Comparison of ENCODE assay signal across 26 mouse cellular contexts in the genomic region with DNA sequence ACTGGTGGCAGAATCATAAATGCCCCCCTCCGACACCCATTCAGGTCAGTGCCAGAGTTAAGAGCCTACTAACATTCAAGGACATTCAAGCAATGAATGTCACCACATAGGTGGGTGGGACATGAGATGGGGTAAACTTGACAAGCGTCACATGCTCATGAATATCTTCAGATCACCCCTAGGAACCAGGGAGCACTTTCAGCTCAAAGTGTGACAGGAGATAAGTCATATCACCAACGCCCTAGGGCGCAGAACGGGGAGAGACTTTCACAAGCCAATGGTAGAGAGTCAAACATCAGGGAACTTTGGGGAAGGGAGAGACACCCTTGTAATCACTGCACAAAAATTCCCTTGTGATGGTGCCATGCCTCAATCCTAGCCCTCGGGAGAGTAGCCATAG. TPM values are rescaled to one million over a fixed set of nuclear protein-coding genes. Genes with fewer than 3 reads are reported as not detected.
DNase-seq lines count a peak whose midpoint lies in the region; ATAC-seq and TF ChIP-seq lines count a peak whose summit lies in the region.
"Had no signal": no experiment of that assay in that cellular context is flagged by ENCODE, and none has a peak within 500 bp of the region (broad histone marks: within the 10 kb centered on the region; RNA-seq: fewer than 3 reads in every experiment).

No protein-coding gene starts in this region.

- peak overlapping the region; percentile 23; the same call in 1 of the 2 replicates for H3K9ac ChIP-seq in liver, embryonic 12.5 days
- H3K9ac ChIP-seq in liver, postnatal 0 days (replicated peaks), result no peak overlapping the region
- H3K9ac ChIP-seq: embryonic facial prominence, embryonic 13.5 days; forebrain, embryonic 13.5 days; intestine, embryonic 15.5 days; limb, embryonic 15.5 days; lung, embryonic 15.5 days; midbrain, embryonic 13.5 days; neural tube, embryonic 13.5 days had no signal

- peaks cover 44% of the 10 kb centered on the region for H3K36me3 ChIP-seq in erythroblast, embryonic 14.5 days (ENCODE audit: control insufficient read depth)
- H3K36me3 ChIP-seq in liver, embryonic 12.5 days, result peaks cover 35% of the 10 kb centered on the region
- peaks cover 19% of the 10 kb centered on the region for H3K36me3 ChIP-seq in liver, postnatal 0 days (replicated peaks; ENCODE audit: insufficient read depth, low read length)
- H3K36me3 ChIP-seq: midbrain, embryonic 13.5 days had no signal

- H3K4me2 ChIP-seq in liver, embryonic 12.5 days, result peak overlapping the region; percentile 50
- H3K4me2 ChIP-seq in liver, postnatal 0 days (ENCODE audit: low read depth, low read length), result peak overlapping the region; percentile 23; the same call in 1 of the 2 replicates
- H3K4me2 ChIP-seq: embryonic facial prominence, embryonic 13.5 days; forebrain, embryonic 13.5 days; heart, embryonic 11.5 days; intestine, embryonic 15.5 days; limb, embryonic 15.5 days; lung, embryonic 15.5 days; midbrain, embryonic 13.5 days; neural tube, embryonic 13.5 days had no signal

- TF ChIP-seq EP300 in liver, postnatal 0 days (IDR thresholded peaks at IDR 0.05; ENCODE audit: low read depth), result peak; percentile 51; the same call in 1 of the 2 replicates

- peak; percentile 77 for ATAC-seq in liver, embryonic 12.5 days
- ATAC-seq in liver, postnatal 0 days, result no peak
- ATAC-seq: hindbrain, embryonic 16.5 days; midbrain, embryonic 13.5 days had no signal

- peak overlapping the region; percentile 42 for H3K27ac ChIP-seq in bone marrow, adult 2 months (ENCODE audit: control insufficient read depth, insufficient read depth, low read depth, low read length, poor library complexity)
- H3K27ac ChIP-seq in liver, embryonic 12.5 days, result peak overlapping the region; percentile 92
- H3K27ac ChIP-seq in liver, postnatal 0 days (ENCODE audit: low read depth), result peak overlapping the region; percentile 66
- H3K27ac ChIP-seq: embryonic facial prominence, embryonic 13.5 days; forebrain, embryonic 13.5 days; intestine, embryonic 15.5 days; layer of hippocampus, adult 2 months; limb, embryonic 10.5 days; midbrain, embryonic 13.5 days; neural tube, embryonic 13.5 days had no signal

- WGBS in bone marrow, adult 2 months, result 56% methylated on average over 6 of the region's 6 CpGs
- 37% methylated on average over 6 of the region's 6 CpGs for WGBS in liver, embryonic 12.5 days (ENCODE audit: insufficient replicate concordance)
- WGBS in liver, postnatal 0 days (ENCODE audit: insufficient replicate concordance), result 55% methylated on average over 6 of the region's 6 CpGs

- H3K9me3 ChIP-seq in erythroblast, embryonic 14.5 days (ENCODE audit: control insufficient read depth, low read length), result peaks cover 9% of the 10 kb centered on the region
- no peaks in the 10 kb centered on the region for H3K9me3 ChIP-seq in liver, embryonic 12.5 days (replicated peaks)
- no peaks in the 10 kb centered on the region for H3K9me3 ChIP-seq in liver, postnatal 0 days (ENCODE audit: low read length)
- H3K9me3 ChIP-seq: forebrain, embryonic 13.5 days; intestine, embryonic 15.5 days; limb, embryonic 10.5 days; limb, embryonic 15.5 days; lung, embryonic 15.5 days; midbrain, embryonic 13.5 days; neural tube, embryonic 13.5 days had no signal

- H3K4me1 ChIP-seq in bone marrow, adult 2 months (ENCODE audit: control insufficient read depth, insufficient read depth, low read length), result peaks cover 18% of the 10 kb centered on the region
- peaks cover 79% of the 10 kb centered on the region for H3K4me1 ChIP-seq in erythroblast, embryonic 14.5 days (ENCODE audit: control insufficient read depth)
- H3K4me1 ChIP-seq in liver, embryonic 12.5 days, result peaks cover 77% of the 10 kb centered on the region
- H3K4me1 ChIP-seq in liver, postnatal 0 days (ENCODE audit: insufficient read depth), result peaks cover 45% of the 10 kb centered on the region

- no peak for TF ChIP-seq POLR2A in bone marrow, adult 2 months (IDR thresholded peaks at IDR 0.05; ENCODE audit: borderline replicate concordance, control insufficient read depth, low read depth, low read length)

- DNase-seq in liver, postnatal 0 days, result no peak
- DNase-seq in adrenal gland, adult 2 months, result no peak
- no peak for DNase-seq in cerebellum, adult 9-10 months
- DNase-seq in urinary bladder, postnatal 25 days (ENCODE audit: low spot score), result no peak
- no peak for DNase-seq in layer of hippocampus, adult 9-10 months (ENCODE audit: low spot score)

- no peak overlapping the region for H3K4me3 ChIP-seq in bone marrow, adult 2 months (replicated peaks; ENCODE audit: control insufficient read depth, low read depth, low read length)
- H3K4me3 ChIP-seq in erythroblast, embryonic 14.5 days (replicated peaks), result peak overlapping the region; percentile 25
- H3K4me3 ChIP-seq in liver, embryonic 12.5 days, result no peak overlapping the region
- no peak overlapping the region for H3K4me3 ChIP-seq in liver, postnatal 0 days (ENCODE audit: low read depth, low read length)
- H3K4me3 ChIP-seq: embryonic facial prominence, embryonic 13.5 days; forebrain, embryonic 13.5 days; intestine, embryonic 15.5 days; layer of hippocampus, adult 2 months; limb, embryonic 10.5 days; limb, embryonic 15.5 days; lung, embryonic 15.5 days; megakaryocyte, embryonic 14.5 days; midbrain, embryonic 13.5 days; neural tube, embryonic 13.5 days had no signal

- no peaks in the 10 kb centered on the region; the same call in 1 of the 2 replicates for H3K27me3 ChIP-seq in erythroblast, embryonic 14.5 days (ENCODE audit: control insufficient read depth)
- no peaks in the 10 kb centered on the region for H3K27me3 ChIP-seq in liver, embryonic 12.5 days (replicated peaks)
- H3K27me3 ChIP-seq in liver, postnatal 0 days (ENCODE audit: insufficient read depth, low read length), result no peaks in the 10 kb centered on the region
- H3K27me3 ChIP-seq: embryonic facial prominence, embryonic 13.5 days; forebrain, embryonic 13.5 days; intestine, embryonic 15.5 days; limb, embryonic 15.5 days; lung, embryonic 15.5 days; midbrain, embryonic 13.5 days; neural tube, embryonic 13.5 days had no signal

- no peak for TF ChIP-seq CTCF in bone marrow, adult 2 months (IDR thresholded peaks at IDR 0.05; ENCODE audit: control insufficient read depth, insufficient read depth, low read length)
- no peak for TF ChIP-seq CTCF in liver, postnatal 0 days (IDR thresholded peaks at IDR 0.05; ENCODE audit: low read depth)

RNA-seq across cellular contexts. Expression of a gene that starts 9.1 kb away (rescaled TPM):
- 576 and 1,077 TPM in 2 replicates for polyA plus RNA-seq in bone marrow, adult 2 months (2011; ENCODE audit: insufficient read depth, insufficient read length, low replicate concordance, missing spikeins)
- polyA plus RNA-seq in erythroblast, embryonic 14.5 days (2012), result 36.9 and 62.9 TPM in 2 replicates
- polyA plus RNA-seq in liver, embryonic 12.5 days (2016; fragmentation: Nextera tagmentation; extraction: Ambion mirVana), result 1,007 and 1,098 TPM in 2 replicates
- polyA plus RNA-seq in liver, postnatal 0 days (2015; fragmentation: Nextera tagmentation; extraction: Ambion mirVana), result 419 and 445 TPM in 2 replicates
- total RNA-seq in adrenal gland, adult 2 months (2021), result 1,000 to 10,000 TPM; 1,973 to 2,851 TPM
- 197 and 291 TPM in 2 replicates for polyA plus RNA-seq in adrenal gland, adult 2 months (2012; rRNA removed)

RNA-seq across cellular contexts. Expression of a gene that starts 17.2 kb away (rescaled TPM):
- 73.1 and 109 TPM in 2 replicates for polyA plus RNA-seq in bone marrow, adult 2 months (2011; ENCODE audit: insufficient read depth, insufficient read length, low replicate concordance, missing spikeins)
- 77.5 and 78.0 TPM in 2 replicates for polyA plus RNA-seq in erythroblast, embryonic 14.5 days (2012)
- polyA plus RNA-seq in liver, embryonic 12.5 days (2016; fragmentation: Nextera tagmentation; extraction: Ambion mirVana), result 260 and 267 TPM in 2 replicates
- 83.0 and 91.6 TPM in 2 replicates for polyA plus RNA-seq in liver, postnatal 0 days (2015; fragmentation: Nextera tagmentation; extraction: Ambion mirVana)
- 100 to 1,000 TPM; 104 to 197 TPM for total RNA-seq in adrenal gland, adult 2 months (2021)
- polyA plus RNA-seq in adrenal gland, adult 2 months (2012; rRNA removed), result 288 and 410 TPM in 2 replicates

RNA-seq across cellular contexts. Expression of a gene that starts 18.5 kb away (rescaled TPM):
- 14.7 and 22.7 TPM in 2 replicates for polyA plus RNA-seq in bone marrow, adult 2 months (2011; ENCODE audit: insufficient read depth, insufficient read length, low replicate concordance, missing spikeins)
- polyA plus RNA-seq in erythroblast, embryonic 14.5 days (2012), result 1.7 TPM in 2 replicates
- polyA plus RNA-seq in liver, embryonic 12.5 days (2016; fragmentation: Nextera tagmentation; extraction: Ambion mirVana), result 69.1 and 72.5 TPM in 2 replicates
- polyA plus RNA-seq in liver, postnatal 0 days (2015; fragmentation: Nextera tagmentation; extraction: Ambion mirVana), result 47.7 and 47.9 TPM in 2 replicates
- 10 to 100 TPM; 43.6 to 59.7 TPM for total RNA-seq in adrenal gland, adult 2 months (2021)
- 167 and 198 TPM in 2 replicates for polyA plus RNA-seq in adrenal gland, adult 2 months (2012; rRNA removed)

RNA-seq across cellular contexts. Expression of a gene that starts 19.7 kb away (rescaled TPM):
- polyA plus RNA-seq in bone marrow, adult 2 months (2011; ENCODE audit: insufficient read depth, insufficient read length, low replicate concordance, missing spikeins), result 9.3 TPM in 1 of 2 replicates, not detected in the other
- polyA plus RNA-seq in erythroblast, embryonic 14.5 days (2012), result 0.44 TPM in 1 of 2 replicates, not detected in the other
- polyA plus RNA-seq in liver, embryonic 12.5 days (2016; fragmentation: Nextera tagmentation; extraction: Ambion mirVana), result 0.33 TPM in 1 of 2 replicates, not detected in the other
- 0.19 TPM in 1 of 2 replicates, not detected in the other for polyA plus RNA-seq in liver, postnatal 0 days (2015; fragmentation: Nextera tagmentation; extraction: Ambion mirVana)
- not detected for total RNA-seq in adrenal gland, adult 2 months (2021)
- 0.18 and 0.55 TPM in 2 replicates for polyA plus RNA-seq in adrenal gland, adult 2 months (2012; rRNA removed)
- total RNA-seq: adrenal gland, postnatal 25 days; common myeloid progenitor, adult 5-6 weeks; layer of hippocampus, adult 2 months; layer of hippocampus, postnatal 25 days; left cerebral cortex, postnatal 10 days had no signal
- polyA plus RNA-seq: cerebellum, adult 2 months; forebrain, embryonic 13.5 days; heart, embryonic 11.5 days; heart, postnatal 0 days; hindbrain, embryonic 16.5 days; midbrain, embryonic 13.5 days had no signal

RNA-seq across cellular contexts. Expression of a gene that starts 26.7 kb away (rescaled TPM):
- 6.9 and 14.8 TPM in 2 replicates for polyA plus RNA-seq in bone marrow, adult 2 months (2011; ENCODE audit: insufficient read depth, insufficient read length, low replicate concordance, missing spikeins)
- polyA plus RNA-seq in erythroblast, embryonic 14.5 days (2012), result 0.02 and 0.06 TPM in 2 replicates
- 2.0 TPM in 2 replicates for polyA plus RNA-seq in liver, embryonic 12.5 days (2016; fragmentation: Nextera tagmentation; extraction: Ambion mirVana)
- polyA plus RNA-seq in liver, postnatal 0 days (2015; fragmentation: Nextera tagmentation; extraction: Ambion mirVana), result 2.8 and 3.0 TPM in 2 replicates
- total RNA-seq in adrenal gland, adult 2 months (2021), result 1 to 10 TPM; 3.0 to 5.6 TPM
- polyA plus RNA-seq in adrenal gland, adult 2 months (2012; rRNA removed), result 5.2 and 6.4 TPM in 2 replicates

Comparison
In these comparisons a context has a peak if more than half of its experiments do, and no peak if none do; other contexts are left out.
1. H3K27ac ChIP-seq: peak in every context shown above with its lines; median percentile 92 in liver, embryonic 12.5 days; 66 in liver, postnatal 0 days; 42 in bone marrow, adult 2 months.